Mouse (Mus musculus) limb, embryonic 14.5 days (tissue): ENCODE measurements at regions not wholly inside any gene's neighbourhood (a gene's known extent, or its start where the extent isn't known, plus 50 kb on each side); places are given as distances from the start of the nearest gene placed in this dataset.
A peak's percentile ranks its signal among the peaks of the same experiment; 100 is the strongest.
"Not testable (repeated sequence)": the region's sequence is repeated elsewhere in the genome, so short reads cannot be mapped to it uniquely, and the experiment has no call there.

Source experiments
- ATAC-seq: fragments of 200-750 bp; cut with Nextera tagmentation; 2 replicates; pipeline ENCODE4 v1.8.0; 2017; ENCODE audit warnings: low read depth, moderate number of reproducible peaks, moderate TSS enrichment; ENCODE audit not compliant: low FRiP score
- DNase-seq: peaks from one replicate; pipeline ENCODE4 v3.0.0-alpha.2; 2015; ENCODE audit warnings: low spot score
- H3K27ac ChIP-seq: fragments of 300-500 bp; sonication (generic); replicated peaks from 2 replicates; pipeline ENCODE4 v1.5.1; 2014; ENCODE audit warnings: low read depth, mild to moderate bottlenecking, low read length, moderate library complexity, mixed read lengths
- H3K27me3 ChIP-seq: fragments of 300-500 bp; sonication (generic); 2 replicates; pipeline ENCODE4 v1.6.1; 2014; ENCODE audit warnings: low read length, mixed read lengths; ENCODE audit not compliant: control insufficient read depth, insufficient read depth
- H3K36me3 ChIP-seq: fragments of 300-500 bp; sonication (generic); 2 replicates; pipeline ENCODE4 v1.6.1; 2014; ENCODE audit warnings: mild to moderate bottlenecking, low read length, moderate library complexity, mixed read lengths; ENCODE audit not compliant: control insufficient read depth, insufficient read depth
- H3K4me1 ChIP-seq: fragments of 300-500 bp; sonication (generic); 2 replicates; pipeline ENCODE4 v1.6.1; 2014; ENCODE audit warnings: antibody characterized with exemption, low read length, mixed read lengths; ENCODE audit not compliant: control insufficient read depth, insufficient read depth
- H3K4me2 ChIP-seq: fragments of 300-500 bp; sonication (generic); replicated peaks from 2 replicates; pipeline ENCODE4 v1.6.1; 2014; ENCODE audit warnings: low read depth, mild to moderate bottlenecking, low read length, moderate library complexity; ENCODE audit not compliant: severe bottlenecking
- H3K4me3 ChIP-seq: fragments of 300-500 bp; sonication (generic); replicated peaks from 2 replicates; pipeline ENCODE4 v1.5.1; 2014; ENCODE audit warnings: low read length
- H3K9ac ChIP-seq: fragments of 300-500 bp; sonication (generic); 2 replicates; pipeline ENCODE4 v1.6.1; 2014; ENCODE audit warnings: mild to moderate bottlenecking, low read depth, low read length, moderate library complexity; ENCODE audit not compliant: severe bottlenecking
- H3K9me3 ChIP-seq: fragments of 300-500 bp; sonication (generic); 2 replicates; pipeline ENCODE4 v1.6.1; 2016; ENCODE audit warnings: low read length; ENCODE audit not compliant: control insufficient read depth
- POLR2A ChIP-seq: fragments of 200-500 bp; IDR thresholded peaks from 2 replicates; pipeline ENCODE4 v1.8.0; 2012; ENCODE audit warnings: inconsistent platforms, mild to moderate bottlenecking, moderate library complexity, borderline replicate concordance; ENCODE audit not compliant: insufficient read depth, insufficient read length; ENCODE audit errors: extremely low read depth
- WGBS: fragments of 180-500 bp; shearing (Covaris S2); extraction: QIAGEN DNeasy Blood & Tissue Kit; methylation state at CpG from one replicate; pipeline ENCODE4 v1.1.7; 2014; 5-methylcytosine and 5-hydroxymethylcytosine counted together

- ATAC-seq (no peak), DNase-seq (no peak)
- Histone ChIP-seq H3K27ac (no peak overlapping the region), H3K36me3 (no peaks in the 10 kb centered on the region), H3K4me1 (no peaks in the 10 kb centered on the region), H3K4me3 (no peak overlapping the region), H3K9me3 (no peaks in the 10 kb centered on the region), H3K4me2 (no peak overlapping the region), H3K27me3 (no peaks in the 10 kb centered on the region), H3K9ac (no peak overlapping the region)
- TF ChIP-seq POLR2A, result no peak
- 79% methylated on average over 2 of the region's 2 CpGs for WGBS
Measured at GRCm38 (mm10) chr1:31612944-31613343, 390.3 kb downstream of the Pih1d3 start.

DNA sequence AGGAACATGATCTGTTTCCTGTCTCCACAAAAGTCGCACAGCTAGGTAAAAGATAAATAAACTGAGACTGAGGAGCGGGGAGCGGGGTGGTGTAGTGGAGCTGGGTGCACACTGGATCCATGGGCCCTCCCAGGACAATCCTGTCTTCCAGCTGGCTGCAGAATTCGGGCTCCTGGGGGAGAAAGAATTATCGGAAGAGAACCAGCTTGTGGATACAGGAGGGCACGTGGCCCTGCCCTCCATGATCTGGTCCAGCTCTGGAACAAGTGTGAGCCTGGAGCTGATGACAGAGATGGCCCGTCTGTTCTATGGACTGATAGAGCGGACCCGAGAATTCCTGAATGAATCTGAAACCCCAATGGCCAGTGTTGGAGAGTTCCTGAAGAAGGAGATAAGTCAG is 392.6 kb downstream of the Pih1d3 start:
- H3K36me3 ChIP-seq, DNase-seq, H3K9ac ChIP-seq, H3K4me1 ChIP-seq, H3K27me3 ChIP-seq, H3K27ac ChIP-seq, H3K4me3 ChIP-seq, H3K4me2 ChIP-seq, H3K9me3 ChIP-seq, ATAC-seq: not testable (repeated sequence)
- WGBS, result 77% methylated on average over 3 of the region's 9 CpGs

DNA sequence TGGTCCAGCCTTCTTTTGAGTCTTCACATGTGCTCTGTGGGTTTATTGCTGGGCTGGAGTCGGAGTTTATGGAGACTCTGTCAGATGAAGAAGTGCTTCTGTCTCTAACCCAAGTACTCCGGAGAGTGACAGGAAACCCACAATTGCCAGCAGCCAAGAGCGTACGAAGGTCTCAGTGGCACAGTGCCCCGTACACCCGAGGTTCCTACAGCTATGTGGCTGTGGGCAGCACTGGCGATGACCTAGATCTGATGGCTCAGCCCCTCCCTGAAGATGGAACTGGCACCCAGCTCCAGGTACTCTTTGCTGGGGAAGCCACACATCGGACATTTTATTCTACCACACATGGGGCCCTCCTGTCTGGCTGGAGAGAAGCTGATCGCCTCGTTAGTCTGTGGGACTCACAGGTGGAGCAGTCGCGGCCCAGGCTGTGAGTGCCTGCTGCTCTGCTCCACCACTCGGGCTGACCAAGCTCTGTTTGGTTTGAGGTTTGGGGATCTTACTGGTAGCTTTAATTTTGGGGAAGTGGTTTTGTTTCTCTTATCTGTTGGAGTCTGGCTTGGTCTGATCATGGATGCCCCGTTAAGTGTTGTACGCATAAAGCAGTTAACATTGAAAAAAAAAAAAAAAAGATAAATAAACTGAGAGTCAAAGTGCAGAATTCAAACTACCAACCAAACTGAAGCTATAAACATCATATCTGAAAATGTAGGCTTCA is 393.8 kb downstream of the Pih1d3 start:
- WGBS, result 87% methylated on average over 10 of the region's 15 CpGs
- ATAC-seq, result not testable (repeated sequence)

GRCm38 (mm10) chr1:31634353-31634752 is 411.7 kb downstream of the Pih1d3 start:
- no peak overlapping the region for H3K4me3 ChIP-seq
- no peaks in the 10 kb centered on the region for H3K9me3 ChIP-seq
- H3K36me3 ChIP-seq, result no peaks in the 10 kb centered on the region
- no peak for TF ChIP-seq POLR2A
- ATAC-seq (no peak), DNase-seq (no peak)
- H3K4me2 ChIP-seq, result no peak overlapping the region
- H3K9ac ChIP-seq, result no peak overlapping the region
- 77% methylated on average over 1 of the region's 1 CpGs for WGBS
- H3K4me1 ChIP-seq, result no peaks in the 10 kb centered on the region
- H3K27me3 ChIP-seq, result no peaks in the 10 kb centered on the region
- no peak overlapping the region for H3K27ac ChIP-seq

More for the DNA sequence above, 393.8 kb downstream of the Pih1d3 start:
- not testable (repeated sequence) for H3K9me3 ChIP-seq, H3K9ac ChIP-seq, DNase-seq, H3K27me3 ChIP-seq, H3K4me1 ChIP-seq, H3K4me2 ChIP-seq, H3K36me3 ChIP-seq, H3K27ac ChIP-seq, H3K4me3 ChIP-seq

DNA sequence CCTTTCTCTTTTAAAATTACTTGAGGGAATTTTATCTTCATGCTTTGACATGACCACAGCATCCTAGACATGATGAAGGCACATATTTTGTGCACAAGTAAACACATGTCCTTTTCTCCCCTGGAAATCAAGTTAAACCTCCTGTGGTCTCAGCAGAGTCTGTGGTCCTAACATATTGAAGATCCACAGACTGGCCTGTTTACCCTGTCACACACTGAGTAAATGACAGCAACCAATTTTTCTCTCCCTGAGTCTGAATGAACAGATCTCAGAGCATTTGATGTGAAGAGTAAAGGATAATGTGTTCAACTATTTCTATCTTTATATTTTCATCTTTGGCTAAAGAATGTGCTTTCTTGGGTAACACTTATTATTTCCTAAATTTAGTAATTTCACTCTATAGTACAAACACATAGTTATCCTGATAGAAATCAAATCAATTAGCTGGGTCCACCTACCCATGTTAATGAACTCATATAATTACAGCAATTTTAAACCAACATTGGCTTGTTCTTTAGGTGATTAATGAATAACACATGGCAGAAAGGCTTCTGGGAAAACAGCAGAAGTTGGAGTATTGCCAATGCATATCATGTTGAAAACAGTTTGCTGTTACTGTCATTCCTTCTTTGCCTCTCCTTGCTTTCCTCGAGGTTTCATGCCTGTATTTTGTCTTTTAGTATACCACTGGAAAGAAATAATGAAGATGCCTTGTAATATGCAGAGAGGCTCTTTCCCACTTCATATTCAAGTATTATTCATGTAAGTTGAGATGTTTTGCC is 414.1 kb downstream of the Pih1d3 start:
- no peaks in the 10 kb centered on the region for H3K9me3 ChIP-seq
- no peak overlapping the region for H3K9ac ChIP-seq
- 33% methylated on average over 1 of the region's 1 CpGs for WGBS
- H3K4me2 ChIP-seq, result no peak overlapping the region
- DNase-seq, result peak; percentile 10
- H3K36me3 ChIP-seq, result no peaks in the 10 kb centered on the region
- H3K4me3 ChIP-seq, result no peak overlapping the region
- no peak for ATAC-seq
- H3K27me3 ChIP-seq, result no peaks in the 10 kb centered on the region
- no peak overlapping the region for H3K27ac ChIP-seq
- H3K4me1 ChIP-seq, result no peaks in the 10 kb centered on the region
- TF ChIP-seq POLR2A, result no peak
